Mouse (Mus musculus): ENCODE results near the gene Gng13. TPM values are rescaled to one million over a fixed set of nuclear protein-coding genes. Genes with fewer than 3 reads are reported as not detected.
"Not testable (repeated sequence)": the region's sequence is repeated elsewhere in the genome, so short reads cannot be mapped to it uniquely, and the experiment has no call there.

Gene Gng13
- polyA plus RNA-seq, 1 experiment from 2014 or later = 2.1 TPM

- Histone ChIP-seq H3K36me3 (peaks cover 5% of the 10 kb centered on the region), H3K4me1 (replicated peaks) (0 out of 2 replicates have a peak, but pooled peaks cover 3% of the 10 kb centered on the region), H3K4me3 (no peak within 1 kb of the TSS), H3K4me2 (no peak within 1 kb of the TSS), H3K9ac (no peak within 1 kb of the TSS), H3K27ac (replicated peaks) (no peak within 1 kb of the TSS), H3K27me3 (no peaks in the 10 kb centered on the region), H3K9me3 (no peaks in the 10 kb centered on the region)
- no peak for ATAC-seq (ENCODE audit: low read depth)
- 84% methylated on average over 3 of the region's 3 CpGs for WGBS
Measured at GRCm38 (mm10) chr17:25735745-25736144, 18.8 kb downstream of the Gng13 start, which contains the start of gene Mslnl. TSS of gene Mslnl (plus strand) at chr17:25736042.

DNA sequence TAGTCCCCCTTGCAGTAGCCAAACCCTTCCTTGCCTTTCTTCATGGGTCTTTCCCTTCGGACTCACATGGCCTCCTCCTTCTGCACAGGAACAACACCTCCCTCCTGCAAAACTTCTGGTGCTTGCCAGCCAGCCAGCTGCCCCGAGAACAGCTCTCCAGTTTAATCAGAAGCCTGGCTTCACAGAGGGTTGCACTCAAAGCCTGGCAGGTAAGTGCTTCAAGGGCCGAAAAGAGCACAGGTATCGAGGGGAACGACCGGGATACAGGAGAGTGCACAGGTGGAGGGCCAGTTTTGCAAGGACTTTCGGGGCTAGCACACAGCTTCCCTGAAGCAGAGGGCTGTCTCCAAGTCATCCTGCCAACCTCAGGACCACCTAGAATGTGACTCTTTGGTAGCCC is 21.9 kb downstream of the Gng13 start:
- Histone ChIP-seq H3K27ac (replicated peaks) (no peak overlapping the region), H3K27me3 (no peaks in the 10 kb centered on the region), H3K4me3 (no peak overlapping the region), H3K4me2 (no peak overlapping the region), H3K9me3 (no peaks in the 10 kb centered on the region), H3K9ac (no peak overlapping the region), H3K36me3 (no peaks in the 10 kb centered on the region), H3K4me1 (replicated peaks) (no peaks in the 10 kb centered on the region)
- no peak for ATAC-seq (ENCODE audit: low read depth)
- WGBS = 88% methylated on average over 7 of the region's 7 CpGs

DNA sequence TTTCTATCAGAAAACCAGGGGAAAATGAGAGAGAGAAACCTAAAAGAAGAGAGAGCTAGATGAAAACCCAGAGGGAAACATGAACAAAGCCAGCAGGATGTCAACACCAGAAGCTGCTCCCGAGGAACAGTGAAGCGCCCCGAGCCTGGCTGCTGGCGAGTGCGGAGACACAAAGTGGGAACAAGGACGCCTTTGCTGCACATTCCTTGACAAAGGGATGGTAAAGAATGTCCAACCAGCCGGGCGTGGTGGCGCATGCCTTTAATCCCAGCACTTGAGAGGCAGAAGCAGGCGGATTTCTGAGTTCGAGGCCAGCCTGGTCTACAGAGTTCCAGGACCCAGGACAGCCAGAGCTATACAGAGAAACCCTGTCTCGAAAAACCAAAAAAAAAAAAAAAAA is 24.5 kb downstream of the Gng13 start:
- H3K4me1 ChIP-seq (replicated peaks); H3K36me3 ChIP-seq; H3K27ac ChIP-seq (replicated peaks); H3K9me3 ChIP-seq; H3K27me3 ChIP-seq; H3K4me3 ChIP-seq; ATAC-seq (ENCODE audit: low read depth); H3K4me2 ChIP-seq; H3K9ac ChIP-seq: not testable (repeated sequence)
- WGBS = 74% methylated on average over 12 of the region's 12 CpGs

GRCm38 (mm10) chr17:25743831-25744230 is 26.9 kb downstream of the Gng13 start:
- 95% methylated on average over 9 of the region's 9 CpGs for WGBS
- Histone ChIP-seq H3K27me3 (no peaks in the 10 kb centered on the region; the same call in 1 of the 2 replicates), H3K9me3 (no peaks in the 10 kb centered on the region), H3K27ac (replicated peaks) (no peak overlapping the region), H3K4me2 (no peak overlapping the region), H3K36me3 (no peaks in the 10 kb centered on the region), H3K4me3 (no peak overlapping the region), H3K4me1 (replicated peaks) (no peaks in the 10 kb centered on the region), H3K9ac (no peak overlapping the region)
- no peak for ATAC-seq (ENCODE audit: low read depth)

DNA sequence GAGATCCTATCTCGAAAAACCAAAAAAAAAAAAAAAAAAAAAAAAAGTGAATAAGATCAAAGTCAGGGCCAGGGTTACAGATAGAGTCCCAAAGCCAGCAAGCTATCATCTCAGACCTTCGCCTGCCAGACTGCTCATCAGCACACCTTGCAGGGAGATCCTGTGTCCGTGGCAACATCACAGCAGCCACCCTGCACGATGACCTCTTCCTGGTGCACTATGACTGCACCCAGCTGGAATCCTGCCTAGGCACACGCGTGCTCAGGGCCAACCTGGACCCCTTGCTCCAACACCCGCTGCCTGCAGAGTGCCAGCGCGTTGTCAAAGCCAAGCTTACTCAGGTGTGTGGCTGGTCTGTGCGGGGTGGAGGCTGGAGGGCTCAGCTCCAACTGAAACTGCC is 27.3 kb downstream of the Gng13 start:
- WGBS = 85% methylated on average over 10 of the region's 10 CpGs
- Histone ChIP-seq H3K4me2 (no peak overlapping the region), H3K4me1 (replicated peaks) (no peaks in the 10 kb centered on the region), H3K4me3 (no peak overlapping the region), H3K9me3 (no peaks in the 10 kb centered on the region), H3K36me3 (no peaks in the 10 kb centered on the region), H3K9ac (no peak overlapping the region), H3K27me3 (no peaks in the 10 kb centered on the region; the same call in 1 of the 2 replicates), H3K27ac (replicated peaks) (no peak overlapping the region)
- ATAC-seq (ENCODE audit: low read depth) = no peak

DNA sequence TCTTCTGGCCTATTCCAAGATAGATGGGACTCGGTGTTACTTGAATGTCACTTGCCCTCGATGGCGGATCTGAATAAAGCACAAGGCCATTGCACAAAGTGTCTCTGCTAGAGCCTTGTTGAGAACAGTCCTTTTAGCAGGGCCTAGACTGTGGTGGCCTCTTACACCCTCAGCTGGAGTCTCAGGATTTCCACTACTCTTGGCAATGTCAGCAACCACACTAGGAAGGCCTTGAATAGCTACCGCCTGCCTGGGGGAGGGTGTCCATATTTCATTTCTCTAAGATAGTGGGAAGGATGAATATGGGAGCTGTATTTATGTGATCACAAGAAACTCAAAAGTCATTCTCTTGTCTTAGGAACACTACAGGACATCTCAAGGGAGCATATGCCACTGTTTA is 31.3 kb downstream of the Gng13 start:
- Histone ChIP-seq H3K27ac (replicated peaks) (no peak overlapping the region), H3K4me3 (no peak overlapping the region), H3K4me1 (replicated peaks) (peaks cover 8% of the 10 kb centered on the region), H3K27me3 (no peaks in the 10 kb centered on the region; the same call in 1 of the 2 replicates), H3K4me2 (no peak overlapping the region), H3K36me3 (no peaks in the 10 kb centered on the region), H3K9ac (no peak overlapping the region), H3K9me3 (no peaks in the 10 kb centered on the region)
- ATAC-seq (ENCODE audit: low read depth) = no peak
- WGBS = 91% methylated on average over 4 of the region's 4 CpGs

DNA sequence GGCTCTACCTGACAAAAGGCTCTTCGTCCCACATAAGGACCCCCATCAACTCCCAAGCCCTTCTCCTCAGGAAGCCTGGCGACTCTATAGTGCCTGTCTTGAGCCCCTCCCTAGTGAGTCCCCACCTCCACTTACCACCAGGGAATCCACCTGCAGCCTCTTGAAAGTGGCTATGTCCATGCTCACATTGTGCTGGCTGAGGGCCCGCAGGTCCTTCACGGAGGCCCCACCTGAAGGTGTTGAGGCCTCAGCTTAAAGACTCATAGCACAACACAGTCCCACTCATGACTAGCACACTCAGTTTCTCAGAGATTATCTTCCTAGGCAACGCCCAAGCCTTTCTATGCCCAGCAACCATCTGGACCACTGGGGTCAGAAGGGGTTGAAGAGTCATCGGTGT is 32.3 kb downstream of the Gng13 start:
- 89% methylated on average over 6 of the region's 6 CpGs for WGBS
- no peak overlapping the region for H3K4me3 ChIP-seq
- H3K4me2 ChIP-seq = no peak overlapping the region
- H3K27ac ChIP-seq (replicated peaks) = no peak overlapping the region
- no peaks in the 10 kb centered on the region; the same call in 1 of the 2 replicates for H3K27me3 ChIP-seq
- no peak overlapping the region for H3K9ac ChIP-seq
- no peak for ATAC-seq (ENCODE audit: low read depth)
- no peaks in the 10 kb centered on the region for H3K36me3 ChIP-seq
- H3K9me3 ChIP-seq = no peaks in the 10 kb centered on the region
- H3K4me1 ChIP-seq (replicated peaks) = peaks cover 8% of the 10 kb centered on the region

- Histone ChIP-seq H3K9ac (peak overlapping the region; percentile 43; the same call in 1 of the 2 replicates), H3K9me3 (no peaks in the 10 kb centered on the region), H3K36me3 (no peaks in the 10 kb centered on the region), H3K4me1 (replicated peaks) (peaks cover 8% of the 10 kb centered on the region), H3K27ac (replicated peaks) (no peak overlapping the region; the same call in 1 of the 2 replicates), H3K4me3 (no peak overlapping the region), H3K27me3 (no peaks in the 10 kb centered on the region; the same call in 1 of the 2 replicates), H3K4me2 (no peak overlapping the region)
- ATAC-seq (ENCODE audit: low read depth) = no peak
- 54% methylated on average over 5 of the region's 5 CpGs for WGBS
Measured at GRCm38 (mm10) chr17:25751446-25751845, 34.5 kb downstream of the Gng13 start.

DNA sequence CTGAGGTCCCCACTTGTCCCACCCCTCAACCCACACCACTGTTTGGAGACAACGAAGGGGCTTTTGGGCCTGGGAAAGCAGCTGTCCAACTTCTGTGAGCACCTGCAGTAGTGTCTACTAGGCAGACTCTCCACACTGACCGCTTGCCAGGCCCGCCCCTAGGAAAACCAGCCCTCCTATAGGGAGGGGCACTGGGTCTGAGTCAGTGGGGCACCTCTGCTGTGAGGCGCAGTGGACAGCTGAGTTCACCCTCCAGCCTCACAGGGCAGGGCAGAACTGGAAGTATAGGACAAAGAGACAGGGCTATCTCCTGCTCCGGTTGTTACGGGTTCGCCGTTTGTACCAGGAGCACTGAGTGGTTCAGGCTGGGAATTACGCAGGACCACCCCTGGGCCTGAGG is 37.3 kb downstream of the Gng13 start, which contains the start of gene Msln:
Gene Msln, minus strand, starts transcription at position 138 of the 400 bp plus-strand sequence.
- Histone ChIP-seq H3K9ac (no peak within 1 kb of the TSS), H3K36me3 (no peaks in the 10 kb centered on the region), H3K27me3 (peaks cover 12% of the 10 kb centered on the region), H3K4me1 (replicated peaks) (peaks cover 8% of the 10 kb centered on the region), H3K4me3 (no peak within 1 kb of the TSS), H3K9me3 (no peaks in the 10 kb centered on the region), H3K27ac (replicated peaks) (no peak within 1 kb of the TSS), H3K4me2 (no peak within 1 kb of the TSS)
- no peak for ATAC-seq (ENCODE audit: low read depth)
- 86% methylated on average over 9 of the region's 9 CpGs for WGBS

GRCm38 (mm10) chr17:25755086-25755485 is 38.1 kb downstream of the Gng13 start:
- no peak for ATAC-seq (ENCODE audit: low read depth)
- Histone ChIP-seq H3K4me1 (replicated peaks) (peaks cover 8% of the 10 kb centered on the region), H3K9ac (0 out of 2 replicates have a peak overlapping the region, but pooled peaks have one; percentile 17), H3K27ac (replicated peaks) (no peak overlapping the region), H3K27me3 (peaks cover 16% of the 10 kb centered on the region), H3K4me3 (no peak overlapping the region), H3K4me2 (no peak overlapping the region), H3K36me3 (no peaks in the 10 kb centered on the region), H3K9me3 (no peaks in the 10 kb centered on the region)
- WGBS = 81% methylated on average over 4 of the region's 4 CpGs

DNA sequence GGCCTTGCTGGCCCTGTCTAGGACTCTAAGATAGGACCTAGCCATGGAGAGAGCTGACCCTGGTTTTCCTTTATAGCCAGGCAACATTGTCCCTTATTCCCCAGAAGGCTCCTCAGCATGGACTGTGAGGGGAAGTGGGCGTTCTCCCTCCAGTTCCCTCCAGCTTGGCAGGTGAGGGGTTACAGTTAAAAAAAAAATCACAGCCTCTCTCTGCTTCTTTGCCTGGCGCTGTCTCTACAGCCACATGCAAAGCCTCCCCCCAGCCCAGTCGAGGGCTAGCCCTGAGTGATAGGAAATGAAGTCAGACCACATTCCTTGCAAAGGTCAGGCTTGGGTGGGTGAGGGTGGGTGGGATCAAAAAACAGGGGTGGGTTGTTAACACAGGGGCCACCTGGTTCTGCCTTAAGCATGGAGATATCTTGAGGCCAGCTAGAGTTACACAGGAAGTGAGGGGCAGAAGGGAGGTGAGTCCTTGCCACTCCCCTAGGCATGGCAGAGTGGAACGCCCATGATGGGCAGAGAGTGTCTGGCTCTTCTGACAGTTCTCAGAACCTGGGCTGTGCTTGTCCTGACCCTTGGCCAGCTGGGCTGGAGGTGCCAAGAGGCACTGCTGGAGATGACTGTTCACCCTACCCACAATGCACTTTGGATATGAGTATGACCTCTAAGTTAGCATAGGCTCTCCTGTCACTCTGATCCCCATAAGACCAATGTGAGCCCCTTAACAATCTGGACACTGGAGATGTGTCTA is 38.8 kb downstream of the Gng13 start:
- WGBS = 66% methylated on average over 4 of the region's 4 CpGs
- Histone ChIP-seq H3K9ac (0 out of 2 replicates have a peak overlapping the region, but pooled peaks have one; percentile 17), H3K9me3 (no peaks in the 10 kb centered on the region), H3K4me1 (replicated peaks) (peaks cover 8% of the 10 kb centered on the region), H3K36me3 (no peaks in the 10 kb centered on the region), H3K4me3 (no peak overlapping the region), H3K27me3 (peaks cover 18% of the 10 kb centered on the region), H3K27ac (replicated peaks) (no peak overlapping the region), H3K4me2 (no peak overlapping the region)
- no peak for ATAC-seq (ENCODE audit: low read depth)

GRCm38 (mm10) chr17:25756378-25757242 is 39.6 kb downstream of the Gng13 start:
- H3K9ac ChIP-seq = no peak overlapping the region
- H3K4me3 ChIP-seq = no peak overlapping the region
- H3K9me3 ChIP-seq = no peaks in the 10 kb centered on the region
- no peak overlapping the region for H3K27ac ChIP-seq (replicated peaks)
- H3K36me3 ChIP-seq = no peaks in the 10 kb centered on the region
- H3K27me3 ChIP-seq = peaks cover 19% of the 10 kb centered on the region
- H3K4me2 ChIP-seq = no peak overlapping the region
- peaks cover 2% of the 10 kb centered on the region for H3K4me1 ChIP-seq (replicated peaks)
- ATAC-seq (ENCODE audit: low read depth) = no peak
- 78% methylated on average over 9 of the region's 9 CpGs for WGBS
